Mouse (Mus musculus) kidney, postnatal 14 days (tissue): ENCODE measurements at regions not wholly inside any gene's neighbourhood (a gene's known extent, or its start where the extent isn't known, plus 50 kb on each side); places are given as distances from the start of the nearest gene placed in this dataset.

Experiments used
- DNase-seq: peaks from one replicate; pipeline ENCODE4 v3.0.0; 2022; ENCODE audit warnings: mixed read lengths

GRCm38 (mm10) chr13:60057761-60058274 is 119.3 kb downstream of the Gas1 start:
- peak; percentile 56 for DNase-seq

- no peak for DNase-seq
These were observed 122.6 kb downstream of the Gas1 start for GRCm38 (mm10) chr13:60054531-60054930.

- DNase-seq: peak; percentile 55
These were observed 123.1 kb downstream of the Gas1 start for GRCm38 (mm10) chr13:60054081-60054480.

GRCm38 (mm10) chr13:60051866-60052265 is 125.3 kb downstream of the Gas1 start:
- DNase-seq: no peak

- no peak for DNase-seq
These were observed 126.2 kb downstream of the Gas1 start for GRCm38 (mm10) chr13:60050799-60051580.

- no peak for DNase-seq
These were observed 127.5 kb downstream of the Gas1 start for GRCm38 (mm10) chr13:60049703-60050102.

GRCm38 (mm10) chr13:60047791-60048730 is 129.1 kb downstream of the Gas1 start:
- DNase-seq: peak; percentile 39

GRCm38 (mm10) chr13:60045752-60046151 is 131.4 kb downstream of the Gas1 start:
- no peak for DNase-seq

GRCm38 (mm10) chr13:60044876-60045275 is 132.3 kb downstream of the Gas1 start:
- DNase-seq: no peak

GRCm38 (mm10) chr13:60042443-60042842 is 134.7 kb downstream of the Gas1 start:
- no peak for DNase-seq

- no peak for DNase-seq
These were observed 141.5 kb downstream of the Gas1 start for GRCm38 (mm10) chr13:60035536-60036130.

- no peak for DNase-seq
These were observed 144.0 kb downstream of the Gas1 start for GRCm38 (mm10) chr13:60033116-60033515.

- DNase-seq: no peak
These were observed 144.6 kb downstream of the Gas1 start for GRCm38 (mm10) chr13:60032586-60032985.

GRCm38 (mm10) chr13:60029591-60029990 is 147.6 kb downstream of the Gas1 start:
- no peak for DNase-seq

- DNase-seq: no peak
These were observed 157.0 kb downstream of the Gas1 start for GRCm38 (mm10) chr13:60020175-60020487.

GRCm38 (mm10) chr13:60019291-60020174 is 157.6 kb downstream of the Gas1 start:
- peak; percentile 48 for DNase-seq

- DNase-seq: peak; percentile 75
These were observed 161.3 kb downstream of the Gas1 start for GRCm38 (mm10) chr13:60015854-60016366.

- peak; percentile 60 for DNase-seq
These were observed 164.9 kb downstream of the Gas1 start for GRCm38 (mm10) chr13:60012046-60012813.

- no peak for DNase-seq
These were observed 166.1 kb downstream of the Gas1 start for GRCm38 (mm10) chr13:60011092-60011491.

- peak; percentile 87 for DNase-seq
These were observed 169.6 kb downstream of the Gas1 start for GRCm38 (mm10) chr13:60007593-60007992.

- no peak for DNase-seq
These were observed 170.1 kb downstream of the Gas1 start for GRCm38 (mm10) chr13:60007031-60007430.
